Mouse (Mus musculus) embryonic facial prominence, embryonic 14.5 days (tissue): ENCODE measurements around the gene Lce1b. TPM values are rescaled to one million over a fixed set of nuclear protein-coding genes. Genes with fewer than 3 reads are reported as not detected.

Experiments
- ATAC-seq: fragments of 200-750 bp; cut with Nextera tagmentation; 2 replicates; pipeline ENCODE4 v1.8.0; 2017; ENCODE audit warnings: low read depth, moderate number of reproducible peaks, moderate TSS enrichment
- DNase-seq: peaks from one replicate; pipeline ENCODE4 v3.0.0-alpha.2; 2015; ENCODE audit warnings: low spot score
- H3K27ac ChIP-seq: fragments of 300-500 bp; sonication (generic); replicated peaks from 2 replicates; pipeline ENCODE4 v1.5.1; 2014; ENCODE audit warnings: low read depth, mild to moderate bottlenecking, low read length, moderate library complexity
- H3K27me3 ChIP-seq: fragments of 300-500 bp; sonication (generic); replicated peaks from 2 replicates; pipeline ENCODE4 v1.6.1; 2014; ENCODE audit warnings: low read length; ENCODE audit not compliant: control insufficient read depth, insufficient read depth
- H3K36me3 ChIP-seq: fragments of 300-500 bp; sonication (generic); 2 replicates; pipeline ENCODE4 v1.6.1; 2014; ENCODE audit warnings: low read length, mixed read lengths; ENCODE audit not compliant: control insufficient read depth, insufficient read depth
- H3K4me1 ChIP-seq: fragments of 300-500 bp; sonication (generic); 2 replicates; pipeline ENCODE4 v1.6.1; 2014; ENCODE audit warnings: antibody characterized with exemption, low read length; ENCODE audit not compliant: control insufficient read depth, insufficient read depth
- H3K4me2 ChIP-seq: fragments of 300-500 bp; sonication (generic); 2 replicates; pipeline ENCODE4 v1.6.1; 2014; ENCODE audit warnings: low read depth, mild to moderate bottlenecking, low read length, moderate library complexity, mixed read lengths
- H3K4me3 ChIP-seq: fragments of 300-500 bp; sonication (generic); 2 replicates; pipeline ENCODE4 v1.5.1; 2014; ENCODE audit warnings: low read depth, mild to moderate bottlenecking, low read length
- H3K9ac ChIP-seq: fragments of 300-500 bp; sonication (generic); 2 replicates; pipeline ENCODE4 v1.6.1; 2014; ENCODE audit warnings: low read depth, mild to moderate bottlenecking, low read length, moderate library complexity, mixed read lengths
- H3K9me3 ChIP-seq: fragments of 300-500 bp; sonication (generic); 2 replicates; pipeline ENCODE4 v1.6.1; 2016; ENCODE audit warnings: low read length; ENCODE audit not compliant: control insufficient read depth
- WGBS: fragments of 180-500 bp; shearing (Covaris S2); extraction: QIAGEN DNeasy Blood & Tissue Kit; methylation state at CpG from one replicate; pipeline ENCODE4 v1.1.7; 2014; 5-methylcytosine and 5-hydroxymethylcytosine counted together
- polyA plus RNA-seq: library from polyadenylated mRNA; unstranded; fragments of >200 nt; fragmentation: Nextera tagmentation; extraction: Ambion mirVana; gene quantifications from 2 replicates; pipeline ENCODE4 v1.2.1, GENCODE M21; 2014

Gene Lce1b
- polyA plus RNA-seq, 1 experiment from 2014 or later = not detected

- Histone ChIP-seq H3K9ac (no peak overlapping the region), H3K36me3 (no peaks in the 10 kb centered on the region), H3K4me3 (no peak overlapping the region), H3K4me1 (no peaks in the 10 kb centered on the region), H3K27me3 (no peaks in the 10 kb centered on the region), H3K9me3 (no peaks in the 10 kb centered on the region), H3K4me2 (no peak overlapping the region), H3K27ac (no peak overlapping the region)
- ATAC-seq (no peak), DNase-seq (no peak)
- 76% methylated on average over 3 of the region's 3 CpGs for WGBS
These were observed 18.1 kb downstream of the Lce1b start for GRCm38 (mm10) chr3:92638653-92638991.

- DNase-seq = peak; percentile 64
- Histone ChIP-seq H3K36me3 (no peaks in the 10 kb centered on the region), H3K4me3 (no peak overlapping the region), H3K27me3 (no peaks in the 10 kb centered on the region), H3K9me3 (no peaks in the 10 kb centered on the region), H3K9ac (no peak overlapping the region), H3K27ac (no peak overlapping the region), H3K4me2 (no peak overlapping the region), H3K4me1 (no peaks in the 10 kb centered on the region)
- 31% methylated on average over 1 of the region's 1 CpGs for WGBS
- peak; percentile 85; the same call in 1 of the 2 replicates for ATAC-seq
These were observed 18.7 kb downstream of the Lce1b start for GRCm38 (mm10) chr3:92637745-92638652.

GRCm38 (mm10) chr3:92621560-92621959, 35.2 kb downstream of the Lce1b start, which contains the start of gene Lce6a:
Gene Lce6a (minus strand): TSS chr3:92621660.
- no peaks in the 10 kb centered on the region for H3K36me3 ChIP-seq
- no peak within 1 kb of the TSS for H3K9ac ChIP-seq
- H3K9me3 ChIP-seq = no peaks in the 10 kb centered on the region
- H3K4me1 ChIP-seq = no peaks in the 10 kb centered on the region
- WGBS = 74% methylated on average over 2 of the region's 2 CpGs
- DNase-seq (no peak), ATAC-seq (no peak)
- no peaks in the 10 kb centered on the region for H3K27me3 ChIP-seq
- no peak within 1 kb of the TSS for H3K4me2 ChIP-seq
- H3K4me3 ChIP-seq = no peak within 1 kb of the TSS
- no peak within 1 kb of the TSS for H3K27ac ChIP-seq

- no peaks in the 10 kb centered on the region for H3K9me3 ChIP-seq
- H3K27ac ChIP-seq = no peak overlapping the region
- no peaks in the 10 kb centered on the region for H3K36me3 ChIP-seq
- no peak overlapping the region for H3K9ac ChIP-seq
- H3K27me3 ChIP-seq = no peaks in the 10 kb centered on the region
- no peak overlapping the region for H3K4me3 ChIP-seq
- DNase-seq = no peak
- H3K4me1 ChIP-seq = no peaks in the 10 kb centered on the region
- H3K4me2 ChIP-seq = no peak overlapping the region
- ATAC-seq = no peak
- 41% methylated on average over 1 of the region's 1 CpGs for WGBS
These were observed 46.9 kb downstream of the Lce1b start for GRCm38 (mm10) chr3:92609804-92610203.

DNA sequence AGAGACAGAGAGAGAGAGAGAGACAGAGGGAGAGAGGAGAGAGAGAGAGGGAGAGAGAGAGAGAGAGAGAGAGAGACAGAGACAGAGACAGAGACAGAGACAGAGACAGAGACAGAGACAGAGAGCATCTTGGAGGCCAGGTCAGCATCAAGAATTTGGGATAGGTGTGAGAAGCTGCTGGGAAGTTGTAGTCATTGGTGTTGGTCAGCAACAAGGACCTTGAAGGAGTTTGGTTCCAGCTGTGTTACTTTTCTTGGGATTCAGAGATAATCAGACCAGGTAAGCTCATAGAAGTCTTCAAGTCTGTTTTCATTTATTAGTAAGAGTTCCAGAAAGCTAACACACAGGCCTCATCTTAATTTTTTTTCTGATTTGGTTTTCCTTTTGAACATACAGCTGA, 49.3 kb downstream of the Lce1b start, which contains the start of gene 2210017I01Rik:
2210017I01Rik (minus strand) TSS at position 101 of the 400 bp plus-strand sequence.
- Histone ChIP-seq H3K4me1 (no peaks in the 10 kb centered on the region), H3K9me3 (no peaks in the 10 kb centered on the region), H3K9ac (no peak within 1 kb of the TSS), H3K4me2 (no peak within 1 kb of the TSS), H3K4me3 (no peak within 1 kb of the TSS), H3K36me3 (no peaks in the 10 kb centered on the region), H3K27me3 (no peaks in the 10 kb centered on the region), H3K27ac (no peak within 1 kb of the TSS)
- ATAC-seq = no peak
- DNase-seq = no peak

Other genes with a start within 250 kb of the Lce1b start
- not detected in 2 replicates for gene Sprr2i, start 248.9 kb downstream of the Lce1b start, polyA plus RNA-seq
- not detected in 2 replicates for gene Sprr2j-ps, start 238.8 kb downstream of the Lce1b start, polyA plus RNA-seq
- 6.1 and 6.2 TPM in 2 replicates for gene Gm9774, start 227.5 kb downstream of the Lce1b start, polyA plus RNA-seq
- 0.29 TPM in 1 of 2 replicates, not detected in the other for gene Sprr2k, start 224.3 kb downstream of the Lce1b start, polyA plus RNA-seq
- gene Sprr1b, start 218.1 kb downstream of the Lce1b start, polyA plus RNA-seq = 3.4 and 12.9 TPM in 2 replicates
- 0.45 and 4.9 TPM in 2 replicates for gene Sprr3, start 198.2 kb downstream of the Lce1b start, polyA plus RNA-seq
- gene Sprr1a, start 171.0 kb downstream of the Lce1b start, polyA plus RNA-seq = 28.3 and 67.4 TPM in 2 replicates
- gene Sprr4, start 156.4 kb downstream of the Lce1b start, polyA plus RNA-seq = not detected in 2 replicates
- gene 2310046K23Rik, start 122.4 kb downstream of the Lce1b start, polyA plus RNA-seq = 0.89 TPM in 1 of 2 replicates, not detected in the other
- 0.45 and 1.4 TPM in 2 replicates for gene Ivl, start 83.2 kb downstream of the Lce1b start, polyA plus RNA-seq
- gene Smcp, start 67.9 kb downstream of the Lce1b start, polyA plus RNA-seq = not detected in 2 replicates
- not detected in 2 replicates for gene 2210017I01Rik, start 49.4 kb downstream of the Lce1b start, polyA plus RNA-seq
- not detected in 2 replicates for gene Lce6a, start 35.3 kb downstream of the Lce1b start, polyA plus RNA-seq
- gene Lce1a1, start 8.6 kb downstream of the Lce1b start, polyA plus RNA-seq = not detected in 2 replicates
- 0.42 TPM in 1 of 2 replicates, not detected in the other for gene Lce1a2, start 13.4 kb upstream of the Lce1b start, polyA plus RNA-seq
- 0.42 TPM in 1 of 2 replicates, not detected in the other for gene Lce1c, start 22.3 kb upstream of the Lce1b start, polyA plus RNA-seq
- gene Lce1d, start 30.3 kb upstream of the Lce1b start, polyA plus RNA-seq = 0.26 and 0.33 TPM in 2 replicates
- not detected in 2 replicates for gene Lce1e, start 52.1 kb upstream of the Lce1b start, polyA plus RNA-seq
- 0.33 TPM in 1 of 2 replicates, not detected in the other for gene Lce1f, start 63.4 kb upstream of the Lce1b start, polyA plus RNA-seq
- not detected in 2 replicates for gene Gm38119, start 82.2 kb upstream of the Lce1b start, polyA plus RNA-seq
- 0.25 TPM in 1 of 2 replicates, not detected in the other for gene Lce1g, start 95.4 kb upstream of the Lce1b start, polyA plus RNA-seq
- 0.25 TPM in 1 of 2 replicates, not detected in the other for gene Lce1h, start 108.1 kb upstream of the Lce1b start, polyA plus RNA-seq
- gene Lce1i, start 122.0 kb upstream of the Lce1b start, polyA plus RNA-seq = 0.25 TPM in 1 of 2 replicates, not detected in the other
- not detected in 2 replicates for gene Lce1j, start 133.6 kb upstream of the Lce1b start, polyA plus RNA-seq
- gene Lce1k, start 151.0 kb upstream of the Lce1b start, polyA plus RNA-seq = not detected in 2 replicates
- gene Kprp, start 170.3 kb upstream of the Lce1b start, polyA plus RNA-seq = 0.07 and 0.47 TPM in 2 replicates
- gene Lce1l, start 194.4 kb upstream of the Lce1b start, polyA plus RNA-seq = not detected in 2 replicates
- gene 2310050C09Rik, start 213.3 kb upstream of the Lce1b start, polyA plus RNA-seq = not detected in 2 replicates